Mouse (Mus musculus): ENCODE data around the gene Nyx. TPM values are rescaled to one million over a fixed set of nuclear protein-coding genes. Genes with fewer than 3 reads are reported as not detected.
"Not testable (repeated sequence)": the region's sequence is repeated elsewhere in the genome, so short reads cannot be mapped to it uniquely, and the experiment has no call there.

Gene Nyx
- polyA plus RNA-seq (2014; fragmentation: Nextera tagmentation; extraction: Ambion mirVana), result 0.04 TPM in 1 of 2 replicates, not detected in the other

- no peak within 1 kb of the TSS for H3K4me3 ChIP-seq (ENCODE audit: low read depth, low read length)
- H3K4me2 ChIP-seq (ENCODE audit: low read depth, low read length, severe bottlenecking), result no peak within 1 kb of the TSS
- 78% methylated on average over 3 of the region's 3 CpGs for WGBS
- H3K9me3 ChIP-seq (ENCODE audit: control insufficient read depth, low read length), result no peaks in the 10 kb centered on the region
- ATAC-seq (replicated peaks; ENCODE audit: low FRiP score) (no peak), DNase-seq (ENCODE audit: low spot score) (no peak)
- H3K36me3 ChIP-seq (ENCODE audit: control insufficient read depth, insufficient read depth, low read length), result no peaks in the 10 kb centered on the region
- no peak within 1 kb of the TSS for H3K9ac ChIP-seq (ENCODE audit: low read length)
- H3K4me1 ChIP-seq (replicated peaks; ENCODE audit: control insufficient read depth, insufficient read depth, low read length), result no peaks in the 10 kb centered on the region
- no peak within 1 kb of the TSS for H3K27ac ChIP-seq (ENCODE audit: low read depth, low read length)
- H3K27me3 ChIP-seq (ENCODE audit: control insufficient read depth, insufficient read depth, low read length), result no peaks in the 10 kb centered on the region; the same call in 1 of the 2 replicates
Measured at GRCm38 (mm10) chrX:13465810-13466209, at the start of gene Nyx. TSS of gene Nyx (plus strand) at chrX:13466110.

DNA sequence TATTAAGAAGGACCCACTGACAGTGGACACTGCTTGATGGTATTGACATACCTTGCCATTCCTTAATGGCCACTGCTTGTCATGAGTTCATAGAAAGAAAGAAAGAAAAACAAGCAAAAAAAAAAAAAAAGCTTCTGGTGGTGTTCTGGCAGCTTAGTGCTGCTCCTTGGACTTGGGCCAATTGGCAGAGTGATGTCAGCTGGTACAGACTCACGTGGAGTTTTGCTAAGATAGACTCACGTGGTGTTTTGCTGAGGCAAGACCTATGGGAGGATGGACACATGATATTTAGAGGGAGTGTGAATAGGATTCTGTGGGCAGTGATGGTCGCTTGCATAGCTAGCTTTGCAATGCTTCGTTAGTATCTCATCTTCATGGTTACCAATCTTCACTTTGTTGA lies 43.9 kb upstream of the Nyx start:
- DNase-seq (ENCODE audit: low spot score) (no peak), ATAC-seq (replicated peaks; ENCODE audit: low FRiP score) (no peak)
- Histone ChIP-seq H3K27ac (ENCODE audit: low read depth, low read length) (no peak overlapping the region), H3K9ac (ENCODE audit: low read length) (no peak overlapping the region), H3K4me3 (ENCODE audit: low read depth, low read length) (no peak overlapping the region), H3K36me3 (ENCODE audit: control insufficient read depth, insufficient read depth, low read length) (no peaks in the 10 kb centered on the region), H3K9me3 (ENCODE audit: control insufficient read depth, low read length) (no peaks in the 10 kb centered on the region), H3K4me1 (replicated peaks; ENCODE audit: control insufficient read depth, insufficient read depth, low read length) (no peaks in the 10 kb centered on the region), H3K27me3 (ENCODE audit: control insufficient read depth, insufficient read depth, low read length) (no peaks in the 10 kb centered on the region; the same call in none of the 2 replicates), H3K4me2 (ENCODE audit: low read depth, low read length, severe bottlenecking) (no peak overlapping the region)
- 71% methylated on average over 4 of the region's 4 CpGs for WGBS

GRCm38 (mm10) chrX:13431421-13431820 lies 34.5 kb upstream of the Nyx start:
- DNase-seq (ENCODE audit: low spot score) (no peak), ATAC-seq (replicated peaks; ENCODE audit: low FRiP score) (no peak)
- Histone ChIP-seq H3K9me3 (ENCODE audit: control insufficient read depth, low read length) (no peaks in the 10 kb centered on the region), H3K9ac (ENCODE audit: low read length) (no peak overlapping the region), H3K36me3 (ENCODE audit: control insufficient read depth, insufficient read depth, low read length) (no peaks in the 10 kb centered on the region), H3K4me1 (replicated peaks; ENCODE audit: control insufficient read depth, insufficient read depth, low read length) (no peaks in the 10 kb centered on the region), H3K4me2 (ENCODE audit: low read depth, low read length, severe bottlenecking) (no peak overlapping the region), H3K27ac (ENCODE audit: low read depth, low read length) (no peak overlapping the region), H3K27me3 (ENCODE audit: control insufficient read depth, insufficient read depth, low read length) (no peaks in the 10 kb centered on the region; the same call in 1 of the 2 replicates), H3K4me3 (ENCODE audit: low read depth, low read length) (no peak overlapping the region)
- 72% methylated on average over 6 of the region's 6 CpGs for WGBS

DNA sequence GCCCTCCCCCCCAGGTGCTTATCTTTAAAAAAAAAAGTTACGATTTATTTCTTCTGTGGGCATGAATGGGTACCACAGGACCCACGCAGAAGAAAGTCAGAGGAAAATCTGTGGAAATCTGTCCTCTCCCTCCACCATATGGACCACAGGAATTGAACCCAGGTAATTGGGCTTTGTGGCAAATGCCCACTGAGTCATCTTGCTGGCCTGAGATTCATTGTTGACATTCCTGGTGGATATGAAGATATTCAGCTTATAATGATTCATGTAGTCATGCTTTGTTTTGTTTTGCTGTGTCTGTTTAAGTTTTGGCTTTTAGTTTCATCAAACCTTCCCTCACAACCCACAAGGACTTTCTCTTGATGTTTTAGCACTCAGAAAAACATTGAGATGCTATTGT lies 29.9 kb upstream of the Nyx start:
- H3K4me2 ChIP-seq (ENCODE audit: low read depth, low read length, severe bottlenecking); ATAC-seq (replicated peaks; ENCODE audit: low FRiP score); H3K36me3 ChIP-seq (ENCODE audit: control insufficient read depth, insufficient read depth, low read length); H3K27me3 ChIP-seq (ENCODE audit: control insufficient read depth, insufficient read depth, low read length); H3K27ac ChIP-seq (ENCODE audit: low read depth, low read length); H3K9ac ChIP-seq (ENCODE audit: low read length); H3K4me3 ChIP-seq (ENCODE audit: low read depth, low read length); H3K9me3 ChIP-seq (ENCODE audit: control insufficient read depth, low read length); DNase-seq (ENCODE audit: low spot score); H3K4me1 ChIP-seq (replicated peaks; ENCODE audit: control insufficient read depth, insufficient read depth, low read length): not testable (repeated sequence)
- WGBS, result 82% methylated on average over 2 of the region's 2 CpGs

- WGBS, result 85% methylated on average over 9 of the region's 9 CpGs
- not testable (repeated sequence) for H3K4me3 ChIP-seq (ENCODE audit: low read depth, low read length); H3K27me3 ChIP-seq (ENCODE audit: control insufficient read depth, insufficient read depth, low read length); H3K4me2 ChIP-seq (ENCODE audit: low read depth, low read length, severe bottlenecking); DNase-seq (ENCODE audit: low spot score); H3K9me3 ChIP-seq (ENCODE audit: control insufficient read depth, low read length); H3K9ac ChIP-seq (ENCODE audit: low read length); H3K36me3 ChIP-seq (ENCODE audit: control insufficient read depth, insufficient read depth, low read length); H3K4me1 ChIP-seq (replicated peaks; ENCODE audit: control insufficient read depth, insufficient read depth, low read length); ATAC-seq (replicated peaks; ENCODE audit: low FRiP score); H3K27ac ChIP-seq (ENCODE audit: low read depth, low read length)
Measured at GRCm38 (mm10) chrX:13456544-13456943, 9.4 kb upstream of the Nyx start.

GRCm38 (mm10) chrX:13458766-13459165 lies 7.1 kb upstream of the Nyx start:
- peaks cover 2% of the 10 kb centered on the region; the same call in 1 of the 2 replicates for H3K27me3 ChIP-seq (ENCODE audit: control insufficient read depth, insufficient read depth, low read length)
- H3K4me1 ChIP-seq (replicated peaks; ENCODE audit: control insufficient read depth, insufficient read depth, low read length), result no peaks in the 10 kb centered on the region
- H3K9me3 ChIP-seq (ENCODE audit: control insufficient read depth, low read length), result no peaks in the 10 kb centered on the region
- no peak overlapping the region for H3K9ac ChIP-seq (ENCODE audit: low read length)
- no peak overlapping the region for H3K27ac ChIP-seq (ENCODE audit: low read depth, low read length)
- no peak for ATAC-seq (replicated peaks; ENCODE audit: low FRiP score)
- 82% methylated on average over 1 of the region's 1 CpGs for WGBS
- H3K36me3 ChIP-seq (ENCODE audit: control insufficient read depth, insufficient read depth, low read length), result no peaks in the 10 kb centered on the region
- no peak for DNase-seq (ENCODE audit: low spot score)
- no peak overlapping the region for H3K4me3 ChIP-seq (ENCODE audit: low read depth, low read length)
- no peak overlapping the region for H3K4me2 ChIP-seq (ENCODE audit: low read depth, low read length, severe bottlenecking)

DNA sequence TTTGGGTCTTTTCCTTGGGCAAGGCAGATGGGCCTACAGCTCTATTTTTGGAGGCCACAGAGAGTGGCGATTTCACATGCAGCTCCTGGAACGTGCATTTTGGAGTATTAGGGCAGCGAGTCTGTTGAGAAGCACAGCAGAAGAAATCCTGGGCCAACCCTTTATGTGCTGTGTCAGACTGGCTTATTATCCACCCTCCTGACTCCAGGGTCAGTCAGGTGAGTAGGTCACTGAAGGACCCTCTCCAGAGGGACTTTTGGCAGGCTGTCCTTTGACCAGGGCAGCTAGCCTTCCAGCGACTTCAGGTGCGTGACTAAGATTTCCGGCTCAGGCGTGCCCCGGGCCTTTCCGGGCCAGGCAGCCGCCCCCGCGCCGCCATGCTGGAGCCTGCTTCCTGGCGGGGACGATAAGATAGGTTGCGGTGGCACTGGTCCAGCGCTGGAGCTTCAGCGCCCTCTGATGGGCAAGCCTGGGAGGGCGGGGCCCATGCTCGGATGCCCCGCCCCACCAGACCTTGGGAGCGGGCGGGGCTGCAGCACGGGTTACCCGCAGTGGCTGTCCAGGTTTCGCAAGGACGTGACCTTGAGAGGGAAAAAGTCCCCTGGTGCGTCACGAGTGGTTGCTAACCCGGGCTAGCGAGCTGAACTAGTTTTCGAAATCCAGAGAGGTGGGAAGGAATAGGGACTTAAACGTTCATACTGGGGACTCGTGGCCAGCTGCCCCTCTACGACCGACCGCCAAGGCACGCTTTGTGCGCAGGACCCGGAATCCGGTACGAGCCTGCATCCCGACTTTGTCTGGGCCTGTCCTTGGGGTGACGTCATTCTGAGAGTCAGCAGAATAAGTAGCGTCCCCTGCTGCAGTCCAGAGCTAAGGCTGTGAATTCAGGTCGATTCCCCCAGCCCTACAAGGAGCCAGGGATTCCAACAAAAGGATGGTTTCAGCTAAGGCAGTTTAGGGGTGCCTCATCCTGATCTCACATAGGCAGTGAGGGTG lies 4.3 kb upstream of the Nyx start:
- Histone ChIP-seq H3K27me3 (ENCODE audit: control insufficient read depth, insufficient read depth, low read length) (peaks cover 2% of the 10 kb centered on the region; the same call in 1 of the 2 replicates), H3K9ac (ENCODE audit: low read length) (peak overlapping the region; percentile 59), H3K27ac (ENCODE audit: low read depth, low read length) (no peak overlapping the region), H3K36me3 (ENCODE audit: control insufficient read depth, insufficient read depth, low read length) (no peaks in the 10 kb centered on the region), H3K4me3 (ENCODE audit: low read depth, low read length) (peak overlapping the region; percentile 32), H3K4me1 (replicated peaks; ENCODE audit: control insufficient read depth, insufficient read depth, low read length) (no peaks in the 10 kb centered on the region), H3K4me2 (ENCODE audit: low read depth, low read length, severe bottlenecking) (peak overlapping the region; percentile 54), H3K9me3 (ENCODE audit: control insufficient read depth, low read length) (no peaks in the 10 kb centered on the region)
- 14% methylated on average over 46 of the region's 46 CpGs for WGBS
- peak; percentile 96 for ATAC-seq (replicated peaks; ENCODE audit: low FRiP score)
- peak; percentile 91 for DNase-seq (ENCODE audit: low spot score)

GRCm38 (mm10) chrX:13462982-13463517 lies 2.9 kb upstream of the Nyx start:
- DNase-seq (ENCODE audit: low spot score), result no peak
- peaks cover 2% of the 10 kb centered on the region; the same call in 1 of the 2 replicates for H3K27me3 ChIP-seq (ENCODE audit: control insufficient read depth, insufficient read depth, low read length)

More at GRCm38 (mm10) chrX:13462982-13463517, 2.9 kb upstream of the Nyx start:
- Histone ChIP-seq H3K4me1 (replicated peaks; ENCODE audit: control insufficient read depth, insufficient read depth, low read length) (no peaks in the 10 kb centered on the region), H3K4me2 (ENCODE audit: low read depth, low read length, severe bottlenecking) (no peak overlapping the region), H3K36me3 (ENCODE audit: control insufficient read depth, insufficient read depth, low read length) (no peaks in the 10 kb centered on the region), H3K4me3 (ENCODE audit: low read depth, low read length) (no peak overlapping the region), H3K9me3 (ENCODE audit: control insufficient read depth, low read length) (no peaks in the 10 kb centered on the region), H3K9ac (ENCODE audit: low read length) (no peak overlapping the region), H3K27ac (ENCODE audit: low read depth, low read length) (no peak overlapping the region)
- no peak for ATAC-seq (replicated peaks; ENCODE audit: low FRiP score)
- 72% methylated on average over 2 of the region's 2 CpGs for WGBS
